Mouse (Mus musculus): ENCODE data around the gene Rabep1. TPM values are rescaled to one million over a fixed set of nuclear protein-coding genes. Genes with fewer than 3 reads are reported as not detected.
"Not testable (repeated sequence)": the region's sequence is repeated elsewhere in the genome, so short reads cannot be mapped to it uniquely, and the experiment has no call there.

Gene Rabep1
- total RNA-seq, 2 experiments from 2014 or later: 10.0 to 10.8 TPM

- no peak for ATAC-seq (replicated peaks; ENCODE audit: low FRiP score, poor library complexity, severe bottlenecking)
These were observed 29.5 kb downstream of the Rabep1 start for GRCm38 (mm10) chr11:70873846-70874613.

- ATAC-seq (replicated peaks; ENCODE audit: low FRiP score, poor library complexity, severe bottlenecking): no peak
These were observed 33.1 kb downstream of the Rabep1 start for GRCm38 (mm10) chr11:70877670-70878069.

- ATAC-seq (replicated peaks; ENCODE audit: low FRiP score, poor library complexity, severe bottlenecking): no peak
These were observed 38.4 kb downstream of the Rabep1 start for GRCm38 (mm10) chr11:70882905-70883430.

- ATAC-seq (replicated peaks; ENCODE audit: low FRiP score, poor library complexity, severe bottlenecking): no peak
These were observed 46.1 kb downstream of the Rabep1 start for GRCm38 (mm10) chr11:70890643-70891042.

GRCm38 (mm10) chr11:70891616-70892015 is 47.0 kb downstream of the Rabep1 start:
- no peak for ATAC-seq (replicated peaks; ENCODE audit: low FRiP score, poor library complexity, severe bottlenecking)

GRCm38 (mm10) chr11:70897680-70898079 is 53.1 kb downstream of the Rabep1 start:
- no peak for ATAC-seq (replicated peaks; ENCODE audit: low FRiP score, poor library complexity, severe bottlenecking)

GRCm38 (mm10) chr11:70898182-70898581 is 53.6 kb downstream of the Rabep1 start:
- ATAC-seq (replicated peaks; ENCODE audit: low FRiP score, poor library complexity, severe bottlenecking): not testable (repeated sequence)

- no peak for ATAC-seq (replicated peaks; ENCODE audit: low FRiP score, poor library complexity, severe bottlenecking)
These were observed 62.1 kb downstream of the Rabep1 start for GRCm38 (mm10) chr11:70906681-70907080.

- no peak for ATAC-seq (replicated peaks; ENCODE audit: low FRiP score, poor library complexity, severe bottlenecking)
These were observed 66.7 kb downstream of the Rabep1 start for GRCm38 (mm10) chr11:70911323-70911722.

GRCm38 (mm10) chr11:70911920-70912319 is 67.3 kb downstream of the Rabep1 start:
- ATAC-seq (replicated peaks; ENCODE audit: low FRiP score, poor library complexity, severe bottlenecking): no peak

GRCm38 (mm10) chr11:70917896-70918295 is 73.3 kb downstream of the Rabep1 start:
- no peak for ATAC-seq (replicated peaks; ENCODE audit: low FRiP score, poor library complexity, severe bottlenecking)

- ATAC-seq (replicated peaks; ENCODE audit: low FRiP score, poor library complexity, severe bottlenecking): no peak
These were observed 74.9 kb downstream of the Rabep1 start for GRCm38 (mm10) chr11:70919524-70919923.

- ATAC-seq (replicated peaks; ENCODE audit: low FRiP score, poor library complexity, severe bottlenecking): no peak
These were observed 86.9 kb downstream of the Rabep1 start for GRCm38 (mm10) chr11:70931461-70931860.

- ATAC-seq (replicated peaks; ENCODE audit: low FRiP score, poor library complexity, severe bottlenecking): 0 out of 2 replicates have a peak, but pooled peaks have one; percentile 24
These were observed 90.7 kb downstream of the Rabep1 start for GRCm38 (mm10) chr11:70935316-70935715.

- ATAC-seq (replicated peaks; ENCODE audit: low FRiP score, poor library complexity, severe bottlenecking): no peak
These were observed 98.0 kb downstream of the Rabep1 start for GRCm38 (mm10) chr11:70942596-70942995.

GRCm38 (mm10) chr11:70943651-70944050 is 99.1 kb downstream of the Rabep1 start:
- ATAC-seq (replicated peaks; ENCODE audit: low FRiP score, poor library complexity, severe bottlenecking): no peak

- no peak for ATAC-seq (replicated peaks; ENCODE audit: low FRiP score, poor library complexity, severe bottlenecking)
These were observed 100.6 kb downstream of the Rabep1 start for GRCm38 (mm10) chr11:70944935-70945817.

- ATAC-seq (replicated peaks; ENCODE audit: low FRiP score, poor library complexity, severe bottlenecking): no peak
These were observed 110.1 kb downstream of the Rabep1 start for GRCm38 (mm10) chr11:70954711-70955110.

GRCm38 (mm10) chr11:70960786-70961554 is 116.4 kb downstream of the Rabep1 start:
- no peak for ATAC-seq (replicated peaks; ENCODE audit: low FRiP score, poor library complexity, severe bottlenecking)
